Mouse (Mus musculus): ENCODE results near the gene Dzank1. TPM values are rescaled to one million over a fixed set of nuclear protein-coding genes. Genes with fewer than 3 reads are reported as not detected.
A peak's percentile ranks its signal among the peaks of the same experiment; 100 is the strongest.

Dzank1 gene
- total RNA-seq (2021): under 1 TPM; 0.47 to 0.84 TPM
- long read RNA-seq, experiment 1: 0 reads
- long read RNA-seq, experiment 2: 0 reads

- intact Hi-C loops (cut with DNase I; ENCODE audit: low total_unique reads): no loop called here
Measured at GRCm38 (mm10) chr2:144526981-144527820, at the start of gene Dzank1, which contains the start of gene Polr3f. Gene Dzank1, minus strand, starts transcription at chr2:144527414. Gene Polr3f, plus strand, starts transcription at chr2:144527718.

GRCm38 (mm10) chr2:144555820-144556552 is 28.8 kb upstream of the Dzank1 start, which contains the start of gene Sec23b:
Gene Sec23b, plus strand, starts transcription at chr2:144556229.
- intact Hi-C loops (cut with DNase I; ENCODE audit: low total_unique reads): no loop called here
- peak; percentile 95 for DNase-seq

More at GRCm38 (mm10) chr2:144526981-144527820, at the start of gene Dzank1, which contains the start of gene Polr3f:
- DNase-seq: peak; percentile 96

- intact Hi-C loops (cut with DNase I; ENCODE audit: low total_unique reads): no loop called here
Measured at GRCm38 (mm10) chr2:144555286-144555819, 28.1 kb upstream of the Dzank1 start.

GRCm38 (mm10) chr2:144553905-144554304 is 26.7 kb upstream of the Dzank1 start:
- DNase-seq: no peak
- intact Hi-C loops (cut with DNase I; ENCODE audit: low total_unique reads): no loop called here

More at GRCm38 (mm10) chr2:144555286-144555819, 28.1 kb upstream of the Dzank1 start:
- DNase-seq: no peak

- intact Hi-C loops (cut with DNase I; ENCODE audit: low total_unique reads): no loop called here
- DNase-seq: peak; percentile 27
Measured at GRCm38 (mm10) chr2:144550529-144550928, 23.3 kb upstream of the Dzank1 start, which contains the start of gene Rbbp9. Gene Rbbp9, minus strand, starts transcription at chr2:144550869.

- intact Hi-C loops (cut with DNase I; ENCODE audit: low total_unique reads): no loop called here
Measured at GRCm38 (mm10) chr2:144547559-144547958, 20.3 kb upstream of the Dzank1 start.

GRCm38 (mm10) chr2:144545481-144545880 is 18.3 kb upstream of the Dzank1 start:
- intact Hi-C loops (cut with DNase I; ENCODE audit: low total_unique reads): no loop called here
- no peak for DNase-seq

More at GRCm38 (mm10) chr2:144547559-144547958, 20.3 kb upstream of the Dzank1 start:
- no peak for DNase-seq

GRCm38 (mm10) chr2:144545061-144545460 is 17.8 kb upstream of the Dzank1 start:
- DNase-seq: no peak
- intact Hi-C loops (cut with DNase I; ENCODE audit: low total_unique reads): no loop called here

- no peak for DNase-seq
- intact Hi-C loops (cut with DNase I; ENCODE audit: low total_unique reads): no loop called here
Measured at GRCm38 (mm10) chr2:144544630-144545029, 17.4 kb upstream of the Dzank1 start.

- intact Hi-C loops (cut with DNase I; ENCODE audit: low total_unique reads): no loop called here
- no peak for DNase-seq
Measured at GRCm38 (mm10) chr2:144543670-144544069, 16.5 kb upstream of the Dzank1 start.

GRCm38 (mm10) chr2:144541246-144541645 is 14.0 kb upstream of the Dzank1 start:
- no peak for DNase-seq
- intact Hi-C loops (cut with DNase I; ENCODE audit: low total_unique reads): no loop called here

- intact Hi-C loops (cut with DNase I; ENCODE audit: low total_unique reads): no loop called here
- no peak for DNase-seq
Measured at GRCm38 (mm10) chr2:144537123-144537522, 9.9 kb upstream of the Dzank1 start.

GRCm38 (mm10) chr2:144527821-144528174 is 584 bp upstream of the Dzank1 start:
- no peak for DNase-seq
- intact Hi-C loops (cut with DNase I; ENCODE audit: low total_unique reads): no loop called here

GRCm38 (mm10) chr2:144525856-144526255 is 1.4 kb downstream of the Dzank1 start:
- intact Hi-C loops (cut with DNase I; ENCODE audit: low total_unique reads): no loop called here
- DNase-seq: no peak

GRCm38 (mm10) chr2:144519772-144520171 is 7.4 kb downstream of the Dzank1 start:
- no peak for DNase-seq
- intact Hi-C loops (cut with DNase I; ENCODE audit: low total_unique reads): no loop called here

GRCm38 (mm10) chr2:144514619-144515018 is 12.6 kb downstream of the Dzank1 start:
- intact Hi-C loops (cut with DNase I; ENCODE audit: low total_unique reads): no loop called here
- no peak for DNase-seq

- intact Hi-C loops (cut with DNase I; ENCODE audit: low total_unique reads): no loop called here
- no peak for DNase-seq
Measured at GRCm38 (mm10) chr2:144502134-144502533, 25.1 kb downstream of the Dzank1 start.

GRCm38 (mm10) chr2:144489342-144489741 is 37.9 kb downstream of the Dzank1 start:
- intact Hi-C loops (cut with DNase I; ENCODE audit: low total_unique reads): no loop called here
- DNase-seq: no peak

- intact Hi-C loops (cut with DNase I; ENCODE audit: low total_unique reads): no loop called here
- peak; percentile 22 for DNase-seq
Measured at GRCm38 (mm10) chr2:144487476-144487875, 39.7 kb downstream of the Dzank1 start.

GRCm38 (mm10) chr2:144485439-144485838 is 41.8 kb downstream of the Dzank1 start:
- intact Hi-C loops (cut with DNase I; ENCODE audit: low total_unique reads): no loop called here
- no peak for DNase-seq

Measured in gastrocnemius, postnatal 14 days (tissue).